Mouse (Mus musculus) left cerebral cortex, adult 9 months (tissue): ENCODE results near the gene Dhx37.
"Not testable (repeated sequence)": the region's sequence is repeated elsewhere in the genome, so short reads cannot be mapped to it uniquely, and the experiment has no call there.

ENCODE experiments used
- DNase-seq, 2 experiments: peaks; one replicate each; pipeline ENCODE4 v3.0.0; 2022; ENCODE audit warnings: low spot score in 2 of 2

Dhx37 gene

GRCm38 (mm10) chr5:125389579-125390441 is 44.1 kb downstream of the Dhx37 start, which contains the start of gene Ubc:
Ubc (minus strand) TSS chr5:125390202.
- peak in 1 of 2 experiments; percentile 89 for DNase-seq

GRCm38 (mm10) chr5:125389131-125389578 is 44.8 kb downstream of the Dhx37 start, which contains the start of gene Gm10382:
Gm10382 (plus strand) TSS chr5:125389322.
- peak in 1 of 2 experiments; percentile 78 for DNase-seq

GRCm38 (mm10) chr5:125388358-125389092 is 45.4 kb downstream of the Dhx37 start:
- DNase-seq = no peak

- DNase-seq = not testable (repeated sequence)
These were observed 46.6 kb downstream of the Dhx37 start for GRCm38 (mm10) chr5:125387295-125387694.

GRCm38 (mm10) chr5:125385215-125385940 is 48.5 kb downstream of the Dhx37 start:
- DNase-seq = no peak

- DNase-seq = no peak
These were observed 49.3 kb downstream of the Dhx37 start for GRCm38 (mm10) chr5:125384512-125385214.

GRCm38 (mm10) chr5:125383637-125384420 is 50.1 kb downstream of the Dhx37 start:
- DNase-seq = no peak

GRCm38 (mm10) chr5:125382673-125383558 is 51.0 kb downstream of the Dhx37 start:
- peak in 1 of 2 experiments; percentile 71 for DNase-seq

GRCm38 (mm10) chr5:125381954-125382672 is 51.8 kb downstream of the Dhx37 start:
- DNase-seq = no peak

- no peak for DNase-seq
These were observed 55.0 kb downstream of the Dhx37 start for GRCm38 (mm10) chr5:125378919-125379318.

- DNase-seq = no peak
These were observed 56.7 kb downstream of the Dhx37 start for GRCm38 (mm10) chr5:125377214-125377613.

- DNase-seq = no peak
These were observed 58.0 kb downstream of the Dhx37 start for GRCm38 (mm10) chr5:125375871-125376270.

- no peak for DNase-seq
These were observed 61.9 kb downstream of the Dhx37 start for GRCm38 (mm10) chr5:125372027-125372426.

GRCm38 (mm10) chr5:125370950-125371693 is 62.8 kb downstream of the Dhx37 start:
- DNase-seq = no peak

- DNase-seq = peak in 1 of 2 experiments; percentile 74
These were observed 65.4 kb downstream of the Dhx37 start for GRCm38 (mm10) chr5:125368568-125368967.

- DNase-seq = no peak
These were observed 65.8 kb downstream of the Dhx37 start for GRCm38 (mm10) chr5:125368156-125368555.

GRCm38 (mm10) chr5:125364851-125365429 is 69.0 kb downstream of the Dhx37 start:
- no peak for DNase-seq

- no peak for DNase-seq
These were observed 70.0 kb downstream of the Dhx37 start for GRCm38 (mm10) chr5:125363894-125364293.
